Mouse (Mus musculus) neural tube, embryonic 11.5 days (tissue): ENCODE results near the gene Sgcd. TPM values are rescaled to one million over a fixed set of nuclear protein-coding genes. Genes with fewer than 3 reads are reported as not detected.
A peak's percentile ranks its signal among the peaks of the same experiment; 100 is the strongest.

Source experiments
- ATAC-seq: fragments of 200-750 bp; cut with Nextera tagmentation; 2 replicates; pipeline ENCODE4 v1.8.0; 2017; ENCODE audit warnings: moderate number of reproducible peaks, mild to moderate bottlenecking, moderate TSS enrichment, moderate library complexity; ENCODE audit not compliant: insufficient read depth, low FRiP score, low TSS enrichment
- DNase-seq: peaks from one replicate; pipeline ENCODE4 v3.0.0-alpha.2; 2015; ENCODE audit warnings: low spot score
- H3K27ac ChIP-seq: fragments of 300-500 bp; sonication (generic); 2 replicates; pipeline ENCODE4 v1.5.1; 2014; ENCODE audit warnings: low read depth, mild to moderate bottlenecking, low read length
- H3K27me3 ChIP-seq: fragments of 300-500 bp; sonication (generic); 2 replicates; pipeline ENCODE4 v1.6.1; 2014; ENCODE audit warnings: mild to moderate bottlenecking, low read length, mixed read lengths; ENCODE audit not compliant: control insufficient read depth, insufficient read depth
- H3K36me3 ChIP-seq: fragments of 300-500 bp; sonication (generic); 2 replicates; pipeline ENCODE4 v1.6.1; 2014; ENCODE audit warnings: mild to moderate bottlenecking, low read length, moderate library complexity, mixed read lengths; ENCODE audit not compliant: control insufficient read depth, insufficient read depth
- H3K4me1 ChIP-seq: fragments of 300-500 bp; sonication (generic); 2 replicates; pipeline ENCODE4 v1.6.1; 2014; ENCODE audit warnings: low read length, mixed read lengths; ENCODE audit not compliant: control insufficient read depth, insufficient read depth
- H3K4me2 ChIP-seq: fragments of 300-500 bp; sonication (generic); 2 replicates; pipeline ENCODE4 v1.6.1; 2014; ENCODE audit warnings: low read depth, mild to moderate bottlenecking, moderate library complexity
- H3K4me3 ChIP-seq: fragments of 300-500 bp; sonication (generic); 2 replicates; pipeline ENCODE4 v1.5.1; 2014; ENCODE audit warnings: low read depth, low read length
- H3K9ac ChIP-seq: fragments of 300-500 bp; sonication (generic); 2 replicates; pipeline ENCODE4 v1.6.1; 2014; ENCODE audit warnings: mild to moderate bottlenecking, low read length
- H3K9me3 ChIP-seq: fragments of 300-500 bp; sonication (generic); 2 replicates; pipeline ENCODE4 v1.6.1; 2016; ENCODE audit warnings: low read length; ENCODE audit not compliant: control insufficient read depth
- WGBS: fragments of 180-500 bp; shearing (Covaris S2); extraction: QIAGEN DNeasy Blood & Tissue Kit; methylation state at CpG from one replicate; pipeline ENCODE4 v1.1.7; 2014; 5-methylcytosine and 5-hydroxymethylcytosine counted together
- polyA plus RNA-seq: library from polyadenylated mRNA; unstranded; fragments of >200 nt; fragmentation: Nextera tagmentation; extraction: Ambion mirVana; gene quantifications from 2 replicates; pipeline ENCODE4 v1.2.1, GENCODE M21; 2014

Sgcd gene
- polyA plus RNA-seq, 1 experiment from 2014 or later = 1.5 TPM

DNA sequence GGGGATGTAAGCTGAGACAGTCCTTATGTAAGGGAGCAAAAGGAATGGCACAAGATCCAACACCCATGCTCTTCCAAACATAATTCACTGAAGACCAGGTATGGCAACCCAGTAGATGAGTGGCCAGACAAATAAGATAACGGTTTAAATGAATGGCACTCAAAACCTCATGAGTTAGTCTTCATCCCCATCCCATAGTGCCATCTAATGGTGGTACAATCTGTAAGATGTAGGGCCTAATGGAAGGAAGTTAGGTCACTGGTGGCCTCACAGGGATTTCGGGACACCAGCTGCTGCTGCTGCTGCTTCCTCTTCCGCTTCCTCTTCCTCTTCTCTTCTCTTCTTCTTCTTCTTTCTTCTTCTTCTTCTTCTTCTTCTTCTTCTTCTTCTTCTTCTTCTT lies 601.0 kb downstream of the Sgcd start:
- DNase-seq (no peak), ATAC-seq (no peak)
- Histone ChIP-seq H3K36me3 (no peaks in the 10 kb centered on the region), H3K9me3 (no peaks in the 10 kb centered on the region), H3K27ac (no peak overlapping the region), H3K4me2 (no peak overlapping the region), H3K4me3 (no peak overlapping the region), H3K4me1 (no peaks in the 10 kb centered on the region), H3K9ac (no peak overlapping the region), H3K27me3 (no peaks in the 10 kb centered on the region)
- WGBS = 77% methylated on average over 3 of the region's 3 CpGs

DNA sequence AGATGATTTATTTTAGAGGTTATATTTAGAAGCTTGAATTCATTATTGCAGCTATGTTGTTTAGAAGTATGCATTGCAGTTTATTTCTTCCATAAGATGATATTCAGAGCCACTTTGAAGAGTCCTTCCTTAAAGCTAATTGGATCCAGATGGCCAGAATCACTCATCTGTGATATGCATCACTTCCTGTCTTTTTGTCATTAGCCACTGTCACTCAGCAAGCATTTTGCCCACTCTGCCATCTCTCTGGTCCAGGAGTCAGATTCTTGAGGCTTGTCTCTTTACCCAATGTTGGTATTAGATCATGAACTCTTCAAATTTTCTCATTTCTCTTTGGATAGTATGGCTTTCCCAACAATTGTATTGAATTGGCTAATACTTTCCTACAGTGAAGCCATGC lies 602.6 kb downstream of the Sgcd start:
- Histone ChIP-seq H3K27ac (no peak overlapping the region), H3K4me1 (no peaks in the 10 kb centered on the region), H3K4me2 (no peak overlapping the region), H3K27me3 (no peaks in the 10 kb centered on the region), H3K36me3 (no peaks in the 10 kb centered on the region), H3K9me3 (no peaks in the 10 kb centered on the region), H3K4me3 (no peak overlapping the region), H3K9ac (no peak overlapping the region)
- no peak for ATAC-seq
- DNase-seq = no peak

DNA sequence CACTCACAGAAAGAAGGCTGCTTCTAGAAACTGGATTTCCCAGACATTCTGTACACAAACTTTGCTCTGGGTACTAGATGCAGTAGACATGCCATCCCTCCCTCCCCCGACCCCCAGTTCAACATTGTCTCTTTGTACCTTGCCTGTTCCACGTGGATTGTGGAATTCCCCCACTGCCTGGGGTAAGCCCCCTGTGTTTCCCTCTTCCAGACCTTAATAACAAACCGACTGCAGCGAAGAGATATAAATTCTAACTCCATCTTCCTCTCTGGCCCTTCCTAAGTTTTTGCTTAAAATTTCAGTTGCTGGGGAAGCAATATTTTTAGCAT lies 609.2 kb downstream of the Sgcd start:
- no peaks in the 10 kb centered on the region for H3K27me3 ChIP-seq
- H3K4me2 ChIP-seq = peak overlapping the region; percentile 40
- H3K4me3 ChIP-seq = no peak overlapping the region
- H3K27ac ChIP-seq = peak overlapping the region; percentile 58; the same call in 1 of the 2 replicates
- H3K36me3 ChIP-seq = no peaks in the 10 kb centered on the region
- DNase-seq (no peak), ATAC-seq (no peak)
- 38% methylated on average over 4 of the region's 4 CpGs for WGBS
- no peaks in the 10 kb centered on the region for H3K4me1 ChIP-seq
- no peaks in the 10 kb centered on the region for H3K9me3 ChIP-seq
- no peak overlapping the region for H3K9ac ChIP-seq

DNA sequence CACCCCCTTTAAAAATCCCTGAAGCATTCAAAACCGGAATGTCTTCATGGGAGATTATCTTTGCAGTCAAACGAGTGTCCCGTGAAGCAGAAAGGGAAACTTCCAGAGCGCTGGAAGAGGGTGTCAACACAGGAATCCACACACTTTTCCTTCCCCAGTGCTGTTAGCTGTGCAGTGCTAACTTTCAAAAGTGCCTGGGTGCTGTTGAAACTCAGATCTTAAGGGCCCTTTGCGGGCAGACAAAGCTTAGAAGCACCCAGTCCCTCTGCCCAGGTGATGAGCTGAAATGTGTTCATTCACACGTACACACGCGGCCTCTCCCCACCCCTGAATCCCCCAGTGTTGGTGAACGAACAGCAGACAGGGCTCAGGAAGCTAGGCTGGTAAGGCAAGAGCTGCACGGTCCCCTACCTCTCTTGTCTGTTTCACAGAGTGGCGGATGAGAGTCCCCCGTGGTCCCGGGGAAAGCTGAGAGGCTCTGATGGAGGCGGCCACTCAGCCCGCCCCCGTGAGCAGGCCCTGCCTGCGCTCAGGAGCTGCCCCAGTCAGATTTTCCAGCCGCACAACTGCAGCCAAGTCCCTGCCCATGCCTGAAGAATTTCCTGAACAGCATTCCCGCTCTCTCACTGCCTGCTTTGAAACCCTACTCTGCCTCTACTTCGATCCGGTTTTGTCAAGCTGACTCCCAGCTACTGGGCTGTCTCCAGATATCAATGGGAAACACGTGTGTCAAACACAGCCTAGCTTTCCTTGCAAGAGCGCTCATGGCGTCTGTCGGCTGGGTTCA lies 609.7 kb downstream of the Sgcd start:
- Histone ChIP-seq H3K4me1 (no peaks in the 10 kb centered on the region), H3K4me2 (peak overlapping the region; percentile 40), H3K9ac (peak overlapping the region; percentile 53; the same call in 1 of the 2 replicates), H3K9me3 (no peaks in the 10 kb centered on the region), H3K36me3 (no peaks in the 10 kb centered on the region), H3K27me3 (no peaks in the 10 kb centered on the region), H3K4me3 (peak overlapping the region; percentile 12), H3K27ac (peak overlapping the region; percentile 58)
- DNase-seq = peak; percentile 61
- 19% methylated on average over 25 of the region's 25 CpGs for WGBS
- ATAC-seq = peak; percentile 76

DNA sequence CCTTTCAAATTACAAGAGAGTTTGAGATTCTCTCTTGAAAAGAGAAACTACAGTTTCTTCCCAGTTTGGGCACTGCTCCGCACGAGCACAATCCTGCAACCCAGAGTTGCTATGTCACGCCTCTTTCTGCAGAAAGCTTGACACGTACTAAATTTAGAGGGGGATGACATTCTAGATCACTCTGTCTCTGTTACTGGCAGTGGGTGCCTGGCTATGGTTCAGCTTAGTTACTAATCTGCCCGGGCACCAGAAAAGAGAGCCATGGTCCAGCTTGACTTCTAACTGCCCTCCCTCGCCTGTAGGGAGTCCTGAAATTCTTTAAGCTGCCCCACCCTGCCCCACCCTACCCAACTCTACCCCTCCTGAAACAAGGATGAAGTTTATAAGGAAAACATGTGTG lies 611.3 kb downstream of the Sgcd start:
- Histone ChIP-seq H3K36me3 (no peaks in the 10 kb centered on the region), H3K4me3 (no peak overlapping the region), H3K4me2 (no peak overlapping the region), H3K27me3 (no peaks in the 10 kb centered on the region), H3K27ac (no peak overlapping the region), H3K9ac (no peak overlapping the region), H3K9me3 (no peaks in the 10 kb centered on the region), H3K4me1 (no peaks in the 10 kb centered on the region)
- ATAC-seq (no peak), DNase-seq (no peak)
- WGBS = 64% methylated on average over 6 of the region's 6 CpGs

DNA sequence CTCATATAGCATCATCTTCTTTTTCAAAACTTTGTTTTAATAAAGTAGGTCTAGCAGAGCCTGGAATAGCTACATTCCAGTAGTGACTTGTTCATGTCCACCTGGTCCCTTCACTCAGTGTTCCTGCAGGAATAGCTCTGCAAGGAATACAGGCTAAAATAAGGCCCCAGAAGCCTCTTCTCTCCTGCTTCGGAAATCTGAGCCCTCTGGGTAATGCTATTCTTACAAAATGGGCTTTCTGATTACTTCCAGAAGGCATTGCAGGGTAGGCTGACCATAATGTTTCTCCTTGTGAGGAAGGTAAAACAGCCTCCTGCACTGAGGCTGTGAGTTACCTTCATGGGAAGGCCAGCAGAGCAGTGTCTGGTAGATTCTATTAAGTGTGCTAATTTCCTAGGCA lies 611.9 kb downstream of the Sgcd start:
- WGBS = 50% methylated on average over 1 of the region's 1 CpGs
- Histone ChIP-seq H3K9ac (no peak overlapping the region), H3K36me3 (no peaks in the 10 kb centered on the region), H3K4me3 (no peak overlapping the region), H3K4me1 (no peaks in the 10 kb centered on the region), H3K9me3 (no peaks in the 10 kb centered on the region), H3K27ac (no peak overlapping the region), H3K27me3 (no peaks in the 10 kb centered on the region), H3K4me2 (no peak overlapping the region)
- ATAC-seq (no peak), DNase-seq (peak; percentile 9)

DNA sequence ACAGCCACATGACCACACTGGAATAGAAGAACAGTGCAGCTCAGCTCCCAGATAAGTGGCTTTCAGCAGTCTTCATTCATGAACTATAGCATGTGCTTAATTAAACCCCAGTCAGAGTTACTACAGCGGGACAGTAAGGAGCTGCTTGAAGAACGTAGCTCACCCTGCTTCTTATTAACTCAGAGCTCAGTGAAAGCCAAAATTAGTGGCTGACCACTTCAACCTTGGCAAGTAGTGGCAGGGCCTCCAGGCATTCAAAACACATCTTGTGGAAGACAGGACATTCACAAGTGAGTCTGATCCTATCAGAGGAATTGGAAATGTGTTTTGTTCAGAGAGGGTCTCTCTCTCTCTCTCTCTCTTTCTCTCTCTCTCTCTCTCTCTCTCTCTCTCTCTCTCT lies 617.2 kb downstream of the Sgcd start:
- Histone ChIP-seq H3K27me3 (no peaks in the 10 kb centered on the region), H3K27ac (no peak overlapping the region), H3K36me3 (no peaks in the 10 kb centered on the region), H3K4me3 (no peak overlapping the region), H3K4me2 (no peak overlapping the region), H3K9ac (no peak overlapping the region), H3K9me3 (no peaks in the 10 kb centered on the region), H3K4me1 (no peaks in the 10 kb centered on the region)
- no peak for DNase-seq
- WGBS = 88% methylated on average over 2 of the region's 2 CpGs
- ATAC-seq = no peak

DNA sequence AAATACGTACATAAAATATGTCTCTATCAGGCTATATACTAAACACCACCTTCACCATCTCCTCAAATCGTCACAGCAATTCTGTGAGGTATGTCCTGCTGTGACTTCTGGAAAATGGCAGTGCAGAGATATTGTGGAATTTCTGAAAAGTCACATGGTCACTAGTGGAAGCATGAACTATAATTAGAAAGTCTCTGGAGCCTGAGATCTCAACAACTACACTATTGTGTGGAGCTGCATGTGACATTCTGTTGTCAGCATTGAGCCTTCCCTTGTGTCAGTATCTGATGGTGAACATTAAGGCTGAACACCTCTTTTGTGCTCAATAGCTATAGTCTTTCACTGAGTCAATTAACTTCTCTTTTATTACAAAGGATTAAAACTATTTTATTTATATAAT lies 637.2 kb downstream of the Sgcd start:
- H3K4me3 ChIP-seq = no peak overlapping the region
- no peaks in the 10 kb centered on the region for H3K9me3 ChIP-seq
- no peak overlapping the region for H3K9ac ChIP-seq
- no peak for ATAC-seq
- H3K36me3 ChIP-seq = no peaks in the 10 kb centered on the region
- no peak for DNase-seq
- no peaks in the 10 kb centered on the region for H3K27me3 ChIP-seq
- WGBS = 86% methylated on average over 2 of the region's 2 CpGs
- no peak overlapping the region for H3K27ac ChIP-seq
- H3K4me2 ChIP-seq = no peak overlapping the region
- no peaks in the 10 kb centered on the region for H3K4me1 ChIP-seq

DNA sequence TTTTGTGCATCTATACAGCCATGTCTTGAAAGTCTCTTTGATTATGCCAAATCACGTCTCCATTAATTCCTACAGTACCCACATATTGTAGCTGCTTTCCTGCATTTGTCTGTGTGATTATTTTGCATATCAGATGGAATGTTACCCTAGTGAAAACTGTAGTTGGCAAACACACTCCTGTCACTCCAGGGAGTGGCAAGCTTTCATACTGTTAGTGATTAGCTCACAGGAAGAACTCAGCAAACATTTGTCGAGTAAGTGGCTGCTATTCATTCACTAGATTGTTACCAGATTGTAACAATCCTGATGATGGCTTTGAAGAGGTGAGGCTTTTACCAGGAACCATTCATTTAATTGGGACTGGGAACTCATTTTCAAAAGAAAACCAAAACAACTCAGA lies 645.3 kb downstream of the Sgcd start:
- H3K4me3 ChIP-seq = no peak overlapping the region
- 53% methylated on average over 2 of the region's 2 CpGs for WGBS
- DNase-seq = no peak
- no peak overlapping the region for H3K4me2 ChIP-seq
- H3K9me3 ChIP-seq = no peaks in the 10 kb centered on the region
- H3K36me3 ChIP-seq = no peaks in the 10 kb centered on the region
- no peaks in the 10 kb centered on the region for H3K4me1 ChIP-seq
- H3K27ac ChIP-seq = no peak overlapping the region
- no peaks in the 10 kb centered on the region for H3K27me3 ChIP-seq
- no peak for ATAC-seq
- H3K9ac ChIP-seq = no peak overlapping the region
